Mouse (Mus musculus) erythroblast, embryonic 14.5 days (primary cell): ENCODE results near the gene Atp1a2. TPM values are rescaled to one million over a fixed set of nuclear protein-coding genes. Genes with fewer than 3 reads are reported as not detected.

Source experiments
- H3K27me3 ChIP-seq: 2 replicates; pipeline ENCODE4 v1.6.1; 2012; ENCODE audit warnings: inconsistent platforms; ENCODE audit not compliant: control insufficient read depth
- H3K36me3 ChIP-seq: 2 replicates; pipeline ENCODE4 v1.6.1; 2012; ENCODE audit warnings: mild to moderate bottlenecking, inconsistent platforms; ENCODE audit not compliant: control insufficient read depth
- H3K4me1 ChIP-seq: 2 replicates; pipeline ENCODE4 v1.6.1; 2012; ENCODE audit warnings: inconsistent platforms; ENCODE audit not compliant: control insufficient read depth
- H3K4me3 ChIP-seq: replicated peaks from 2 replicates; pipeline ENCODE3; 2012; ENCODE audit warnings: moderate library complexity, mild to moderate bottlenecking, inconsistent platforms
- H3K9me3 ChIP-seq: 2 replicates; pipeline ENCODE4 v1.6.1; 2012; ENCODE audit warnings: low read length, inconsistent platforms, mixed read lengths; ENCODE audit not compliant: control insufficient read depth
- GATA1 ChIP-seq: IDR thresholded peaks from 2 replicates; pipeline ENCODE4 v1.6.1; 2012; ENCODE audit warnings: low read length, inconsistent platforms, mixed read lengths
- TAL1 ChIP-seq: IDR thresholded peaks from 3 replicates; pipeline ENCODE4 v1.6.1; 2012; ENCODE audit warnings: low read length, inconsistent platforms, mixed read lengths
- polyA plus RNA-seq: library from polyadenylated mRNA; stranded (reverse); fragments of >175 nt; gene quantifications from 2 replicates; pipeline ENCODE4 v1.2.3, GENCODE M21; 2012

Gene Atp1a2
- polyA plus RNA-seq, 1 experiment: not detected

DNA sequence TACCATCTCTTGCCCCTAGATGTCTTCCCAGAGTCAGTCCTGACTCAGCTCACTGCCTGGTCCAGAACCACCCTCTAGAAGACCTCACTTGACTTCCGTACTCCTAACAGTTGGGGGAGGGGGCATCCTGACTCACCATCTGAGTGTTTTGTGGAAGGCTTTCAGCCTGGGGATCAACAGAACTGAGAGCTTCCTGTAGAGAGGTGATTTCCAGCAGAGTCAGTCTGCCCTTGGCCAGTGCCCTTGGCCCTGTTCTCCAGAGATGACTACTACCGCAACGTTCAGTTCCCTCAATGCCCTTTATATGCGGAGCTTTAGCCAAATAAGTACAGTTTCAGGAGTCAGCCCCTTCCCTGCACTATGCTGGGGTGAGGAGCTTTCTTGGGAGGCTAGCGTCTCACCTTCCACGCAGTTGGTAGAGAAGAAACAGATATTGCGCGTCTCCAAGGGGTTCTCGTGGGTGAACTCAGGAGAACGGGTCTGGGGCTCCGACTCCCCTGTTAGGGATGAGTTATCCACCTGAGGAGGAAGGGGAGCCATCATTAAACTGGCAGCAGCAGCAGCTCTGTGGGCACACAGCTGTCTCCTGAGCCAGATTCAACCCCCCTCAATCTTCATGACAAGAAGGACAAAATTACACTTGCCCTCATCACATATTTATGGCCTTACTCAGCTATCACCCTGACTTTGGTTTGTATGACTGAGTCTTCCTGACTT is 8.8 kb downstream of the Atp1a2 start:
- Histone ChIP-seq H3K36me3 (no peaks in the 10 kb centered on the region), H3K27me3 (no peaks in the 10 kb centered on the region), H3K9me3 (no peaks in the 10 kb centered on the region), H3K4me1 (no peaks in the 10 kb centered on the region; the same call in none of the 2 replicates), H3K4me3 (no peak overlapping the region)
- TF ChIP-seq GATA1 (no peak), TAL1 (no peak)

DNA sequence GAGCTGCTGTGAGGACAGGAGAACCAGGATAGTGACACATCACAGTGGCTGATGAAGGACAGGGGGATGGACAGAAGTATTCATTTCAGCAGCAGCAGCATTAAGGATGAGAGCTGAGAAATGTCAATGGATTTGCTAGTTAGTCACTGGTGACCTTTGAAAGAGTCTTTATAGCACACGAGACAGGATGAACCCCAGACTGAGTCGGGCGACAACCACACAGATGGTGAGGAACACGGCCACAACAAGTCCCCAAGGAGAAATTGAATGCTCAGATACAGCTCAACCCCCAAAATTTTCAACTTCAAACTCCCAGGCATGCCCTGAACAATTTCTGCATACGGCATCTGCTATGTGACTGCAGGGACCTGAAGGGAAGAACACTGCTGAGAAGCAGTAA is 11.1 kb downstream of the Atp1a2 start:
- H3K4me3 ChIP-seq: no peak overlapping the region
- H3K36me3 ChIP-seq: no peaks in the 10 kb centered on the region
- TF ChIP-seq TAL1 (no peak), GATA1 (no peak)
- no peaks in the 10 kb centered on the region; the same call in none of the 2 replicates for H3K4me1 ChIP-seq
- H3K9me3 ChIP-seq: no peaks in the 10 kb centered on the region
- no peaks in the 10 kb centered on the region for H3K27me3 ChIP-seq

GRCm38 (mm10) chr1:172284221-172284620 is 13.6 kb downstream of the Atp1a2 start:
- H3K4me3 ChIP-seq: no peak overlapping the region
- H3K4me1 ChIP-seq: no peaks in the 10 kb centered on the region
- H3K9me3 ChIP-seq: no peaks in the 10 kb centered on the region
- TF ChIP-seq GATA1 (no peak), TAL1 (no peak)
- no peaks in the 10 kb centered on the region for H3K36me3 ChIP-seq
- H3K27me3 ChIP-seq: no peaks in the 10 kb centered on the region

GRCm38 (mm10) chr1:172283073-172283472 is 14.8 kb downstream of the Atp1a2 start:
- Histone ChIP-seq H3K4me1 (no peaks in the 10 kb centered on the region), H3K4me3 (no peak overlapping the region), H3K36me3 (no peaks in the 10 kb centered on the region), H3K27me3 (no peaks in the 10 kb centered on the region), H3K9me3 (no peaks in the 10 kb centered on the region)
- no peak for TF ChIP-seq GATA1
- TF ChIP-seq TAL1: no peak

DNA sequence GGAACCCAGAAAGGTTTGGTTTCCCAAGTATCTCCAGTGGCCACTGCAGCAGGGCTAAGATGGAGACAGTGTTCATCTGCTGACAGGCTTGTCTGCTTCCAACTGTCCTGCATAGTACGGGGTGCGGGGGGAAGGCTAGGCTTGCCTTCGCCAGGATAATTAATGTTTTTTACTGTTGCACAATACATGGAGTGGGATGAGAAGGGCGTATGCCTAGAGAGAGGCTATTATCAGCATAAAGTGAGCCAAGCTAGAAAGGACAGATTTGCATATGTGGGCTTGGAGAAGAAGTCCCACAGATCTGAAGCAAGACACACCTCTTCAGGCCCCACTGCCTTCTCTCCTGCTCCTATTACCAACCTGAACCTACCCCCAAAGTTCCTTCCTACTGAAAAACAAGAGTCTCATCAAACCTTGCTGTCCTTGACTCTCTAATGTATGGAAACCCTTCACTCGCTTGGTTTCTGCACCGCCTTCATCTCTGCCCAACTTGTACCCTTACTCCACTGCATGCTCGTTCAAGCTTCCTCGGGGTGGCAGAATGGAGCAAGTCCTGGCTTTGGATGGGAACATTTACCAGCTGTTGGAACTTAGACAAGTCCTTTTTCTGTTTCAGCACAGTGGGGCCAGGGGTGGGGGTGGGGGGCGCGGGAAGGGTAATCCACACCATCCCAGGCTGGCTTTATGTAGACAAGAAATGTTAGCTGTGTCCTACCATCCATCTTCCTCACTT is 16.2 kb downstream of the Atp1a2 start:
- no peaks in the 10 kb centered on the region for H3K36me3 ChIP-seq
- H3K4me3 ChIP-seq: no peak overlapping the region
- no peaks in the 10 kb centered on the region for H3K4me1 ChIP-seq
- no peaks in the 10 kb centered on the region for H3K27me3 ChIP-seq
- TF ChIP-seq GATA1 (no peak), TAL1 (no peak)
- H3K9me3 ChIP-seq: no peaks in the 10 kb centered on the region

GRCm38 (mm10) chr1:172279768-172280509 is 17.9 kb downstream of the Atp1a2 start:
- Histone ChIP-seq H3K27me3 (no peaks in the 10 kb centered on the region), H3K4me3 (no peak overlapping the region), H3K36me3 (no peaks in the 10 kb centered on the region), H3K4me1 (no peaks in the 10 kb centered on the region), H3K9me3 (no peaks in the 10 kb centered on the region)
- TF ChIP-seq GATA1: no peak
- no peak for TF ChIP-seq TAL1

GRCm38 (mm10) chr1:172278328-172278727 is 19.5 kb downstream of the Atp1a2 start:
- Histone ChIP-seq H3K4me1 (no peaks in the 10 kb centered on the region), H3K4me3 (no peak overlapping the region), H3K36me3 (no peaks in the 10 kb centered on the region), H3K9me3 (no peaks in the 10 kb centered on the region), H3K27me3 (no peaks in the 10 kb centered on the region)
- TF ChIP-seq TAL1: no peak
- TF ChIP-seq GATA1: no peak

- no peaks in the 10 kb centered on the region for H3K4me1 ChIP-seq
These were observed 20.7 kb downstream of the Atp1a2 start for GRCm38 (mm10) chr1:172277172-172277571.

DNA sequence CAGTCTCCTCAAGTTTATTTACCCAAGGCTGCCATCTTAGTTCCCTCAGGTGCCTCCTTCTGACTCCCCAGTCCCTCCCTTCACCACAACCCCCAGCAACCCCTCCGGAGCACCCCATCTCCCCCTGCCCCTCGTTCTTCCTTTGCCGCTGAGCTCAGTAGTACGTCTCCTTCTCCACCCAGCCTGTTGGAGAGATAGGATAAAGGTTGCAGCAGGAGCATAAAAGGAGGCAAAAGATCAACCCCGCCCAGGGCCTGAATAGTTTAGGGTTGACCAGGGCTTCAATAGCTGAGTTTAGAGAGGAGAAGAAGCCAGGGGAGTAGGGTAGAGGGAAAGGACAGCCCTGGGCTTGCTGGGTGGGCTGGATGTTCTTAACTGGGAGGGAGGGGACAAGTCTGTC is 23.3 kb downstream of the Atp1a2 start:
- TF ChIP-seq GATA1 (no peak), TAL1 (no peak)
- no peak overlapping the region for H3K4me3 ChIP-seq

More at GRCm38 (mm10) chr1:172277172-172277571, 20.7 kb downstream of the Atp1a2 start:
- no peak for TF ChIP-seq TAL1
- TF ChIP-seq GATA1: no peak
- H3K4me3 ChIP-seq: no peak overlapping the region
- no peaks in the 10 kb centered on the region for H3K36me3 ChIP-seq
- no peaks in the 10 kb centered on the region for H3K27me3 ChIP-seq
- H3K9me3 ChIP-seq: no peaks in the 10 kb centered on the region

More for the DNA sequence above, 23.3 kb downstream of the Atp1a2 start:
- Histone ChIP-seq H3K27me3 (no peaks in the 10 kb centered on the region), H3K4me1 (no peaks in the 10 kb centered on the region), H3K36me3 (no peaks in the 10 kb centered on the region), H3K9me3 (no peaks in the 10 kb centered on the region)
